Mouse (Mus musculus): Measurements from ENCODE around the gene Gm5935.
"Not testable (repeated sequence)": the region's sequence is repeated elsewhere in the genome, so short reads cannot be mapped to it uniquely, and the experiment has no call there.

Gene Gm5935

DNA sequence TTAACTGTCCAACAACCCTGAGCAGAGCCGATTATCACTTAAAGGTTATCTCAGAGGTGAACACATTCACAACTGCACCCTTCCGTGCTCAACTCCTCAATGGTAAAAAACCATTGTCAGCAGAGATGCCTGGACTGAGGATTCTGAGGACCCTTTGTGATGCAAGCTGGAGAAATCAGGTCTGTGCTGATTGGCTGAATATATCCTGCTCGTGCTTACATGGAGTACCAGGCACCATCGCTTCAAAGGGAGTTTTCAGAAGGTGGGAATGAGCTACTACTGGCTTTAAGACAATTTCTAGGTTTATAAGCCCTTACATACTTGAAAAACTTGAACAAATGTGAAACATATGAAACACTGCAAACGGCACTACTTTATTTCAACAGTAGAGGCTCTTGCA is at the start of gene Gm5935:
Gm5935 (minus strand) TSS at position 101 of the 400 bp plus-strand sequence.
- DNase-seq (ENCODE audit: low spot score in 2 of 2) = not testable (repeated sequence)

Data from urinary bladder, postnatal 4 days (tissue).